Mouse (Mus musculus): ENCODE data around the gene H2-M10.5.

DNA sequence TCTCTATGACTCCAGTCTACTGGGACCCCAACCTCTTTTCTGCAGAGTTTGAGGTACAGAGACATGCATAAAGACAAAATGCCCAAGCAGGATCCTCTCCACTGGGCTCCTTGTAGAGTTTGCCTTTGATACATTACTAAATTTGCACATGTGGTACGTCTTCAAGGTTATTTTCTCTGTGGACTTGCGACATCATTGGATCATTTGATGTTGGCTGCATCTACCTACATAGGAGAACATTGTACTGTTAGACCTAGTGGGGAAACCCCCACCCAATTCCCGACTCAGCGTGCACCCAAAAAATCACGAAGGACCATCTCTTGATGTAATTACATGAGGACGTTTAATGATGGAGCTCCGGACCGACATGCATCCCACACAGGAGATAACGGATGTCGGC lies 26.8 kb downstream of the H2-M10.5 start:
- TF ChIP-seq CTCF (conservative IDR thresholded peaks at IDR 0.05; ENCODE audit: low read length) (no peak), POU5F1 (IDR thresholded peaks at IDR 0.05; ENCODE audit: borderline replicate concordance, low read length) (no peak), NANOG (IDR thresholded peaks at IDR 0.05; ENCODE audit: borderline replicate concordance, low read length) (no peak)

All from E14TG2a.4 (cell line).